ENCODE assay signal across 24 mouse cellular contexts in the genomic region with DNA sequence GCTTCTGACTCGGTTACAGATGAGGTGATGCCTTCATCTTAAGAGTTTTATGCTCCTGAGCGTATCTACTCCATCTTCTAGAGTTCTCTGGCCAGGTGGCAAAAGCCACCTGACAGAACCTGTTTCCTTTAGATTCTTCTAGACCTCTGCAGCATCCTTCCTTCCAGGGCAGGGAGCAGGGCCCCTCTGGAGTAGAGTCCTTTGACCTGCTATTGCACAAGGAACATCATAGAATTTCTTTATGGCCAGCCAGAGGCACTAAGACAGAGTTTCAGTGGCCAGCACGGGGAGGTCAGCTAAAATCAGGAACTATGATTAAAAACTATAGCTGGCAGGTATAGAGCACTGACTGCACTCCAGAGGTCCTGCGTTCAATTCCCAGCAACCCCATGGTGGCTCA. TPM values are rescaled to one million over a fixed set of nuclear protein-coding genes. Genes with fewer than 3 reads are reported as not detected.
DNase-seq lines count a peak whose midpoint lies in the region; ATAC-seq and TF ChIP-seq lines count a peak whose summit lies in the region.
"Had no signal": no experiment of that assay in that cellular context is flagged by ENCODE, and none has a peak within 500 bp of the region (broad histone marks: within the 10 kb centered on the region; RNA-seq: fewer than 3 reads in every experiment).

No protein-coding gene starts in this region.

- H3K9ac ChIP-seq in intestine, embryonic 15.5 days, result no peak overlapping the region
- H3K9ac ChIP-seq in intestine, postnatal 0 days (ENCODE audit: low read depth, low read length), result no peak overlapping the region
- H3K9ac ChIP-seq: embryonic facial prominence, embryonic 12.5 days; forebrain, embryonic 13.5 days; forebrain, embryonic 15.5 days; forebrain, postnatal 0 days had no signal

- no peaks in the 10 kb centered on the region for H3K4me1 ChIP-seq in intestine, embryonic 15.5 days (replicated peaks)
- H3K4me1 ChIP-seq in intestine, postnatal 0 days (replicated peaks; ENCODE audit: control insufficient read depth, insufficient read depth, low read length), result 0 out of 2 replicates have a peak, but pooled peaks cover 6% of the 10 kb centered on the region
- H3K4me1 ChIP-seq: embryonic facial prominence, embryonic 10.5 days; embryonic facial prominence, embryonic 12.5 days; forebrain, embryonic 13.5 days; forebrain, embryonic 15.5 days had no signal

- intact Hi-C loops in gastrocnemius, adult 2 months (cut with DNase I), result no loop called here
- intact Hi-C loops in gastrocnemius, postnatal 36 days (cut with DNase I), result no loop called here

- no peak for DNase-seq in gastrocnemius, adult 2 months
- no peak for DNase-seq in gastrocnemius, postnatal 36 days
- no peak for DNase-seq in cerebellum, adult 11-12 months
- DNase-seq: adrenal gland, adult 2 months; adrenal gland, postnatal 10 days; adrenal gland, postnatal 25 days; B cell, adult 2 months; cerebellum, adult 11 months; cerebellum, adult 2 months; cerebellum, adult 9-10 months; cerebellum, postnatal 10 days; cerebellum, postnatal 25 days; forebrain, postnatal 0 days had no signal

- H3K27me3 ChIP-seq in intestine, embryonic 15.5 days (replicated peaks), result no peaks in the 10 kb centered on the region
- no peaks in the 10 kb centered on the region for H3K27me3 ChIP-seq in intestine, postnatal 0 days (replicated peaks; ENCODE audit: control insufficient read depth, insufficient read depth, low read length)
- H3K27me3 ChIP-seq: CH12.LX; embryonic facial prominence, embryonic 12.5 days; forebrain, embryonic 13.5 days; forebrain, embryonic 15.5 days; Patski had no signal

- peak overlapping the region; percentile 53 for H3K27ac ChIP-seq in gastrocnemius, adult 2 months
- H3K27ac ChIP-seq in intestine, embryonic 15.5 days, result no peak overlapping the region
- H3K27ac ChIP-seq in intestine, postnatal 0 days (ENCODE audit: low read depth, low read length), result 0 out of 2 replicates have a peak overlapping the region, but pooled peaks have one; percentile 16
- H3K27ac ChIP-seq: embryonic facial prominence, embryonic 10.5 days; embryonic facial prominence, embryonic 12.5 days; forebrain, embryonic 13.5 days; forebrain, embryonic 15.5 days had no signal

- no peaks in the 10 kb centered on the region for H3K9me3 ChIP-seq in intestine, embryonic 15.5 days
- H3K9me3 ChIP-seq in intestine, postnatal 0 days (ENCODE audit: control insufficient read depth), result no peaks in the 10 kb centered on the region
- H3K9me3 ChIP-seq: embryonic facial prominence, embryonic 10.5 days; embryonic facial prominence, embryonic 12.5 days; forebrain, embryonic 13.5 days; forebrain, embryonic 15.5 days; G1E had no signal

- peak; percentile 44 for ATAC-seq in intestine, embryonic 15.5 days
- ATAC-seq in intestine, postnatal 0 days, result peak; percentile 79
- ATAC-seq in activated CD4-positive, CD25-positive, alpha-beta regulatory T cell, adult 4 months, result no peak
- ATAC-seq: CD4-positive, CD25-positive, alpha-beta regulatory T cell, adult 4 months; forebrain, embryonic 13.5 days; forebrain, embryonic 15.5 days; forebrain, postnatal 0 days; Patski had no signal

- no peak overlapping the region for H3K4me3 ChIP-seq in gastrocnemius, adult 2 months
- no peak overlapping the region for H3K4me3 ChIP-seq in intestine, embryonic 15.5 days (replicated peaks)
- no peak overlapping the region for H3K4me3 ChIP-seq in intestine, postnatal 0 days (ENCODE audit: low read depth, low read length)
- H3K4me3 ChIP-seq: embryonic facial prominence, embryonic 10.5 days; embryonic facial prominence, embryonic 12.5 days; forebrain, embryonic 13.5 days; forebrain, embryonic 15.5 days had no signal

- H3K36me3 ChIP-seq in intestine, embryonic 15.5 days, result peaks cover 19% of the 10 kb centered on the region; the same call in 1 of the 2 replicates
- peaks cover 22% of the 10 kb centered on the region for H3K36me3 ChIP-seq in intestine, postnatal 0 days (ENCODE audit: control insufficient read depth, insufficient read depth)

- H3K4me2 ChIP-seq in intestine, embryonic 15.5 days (replicated peaks), result no peak overlapping the region
- H3K4me2 ChIP-seq in intestine, postnatal 0 days (replicated peaks; ENCODE audit: low read depth), result no peak overlapping the region
- H3K4me2 ChIP-seq: embryonic facial prominence, embryonic 12.5 days; forebrain, embryonic 13.5 days; forebrain, embryonic 15.5 days had no signal

- TF ChIP-seq CTCF in gastrocnemius, adult 2 months (IDR thresholded peaks at IDR 0.05), result no peak
- TF ChIP-seq CTCF in intestine, postnatal 0 days (IDR thresholded peaks at IDR 0.05; ENCODE audit: low read depth), result no peak

- WGBS in intestine, embryonic 15.5 days, result 75% methylated on average over 4 of the region's 4 CpGs
- WGBS in intestine, postnatal 0 days, result 42% methylated on average over 4 of the region's 4 CpGs

RNA-seq across cellular contexts. Expression of a gene that starts 19.5 kb away (rescaled TPM):
- total RNA-seq in gastrocnemius, adult 2 months (2021), result 10 to 100 TPM; 13.6 to 17.3 TPM
- 10 to 100 TPM; 15.9 to 20.6 TPM for total RNA-seq in gastrocnemius, postnatal 36 days (2021)
- polyA plus RNA-seq in intestine, embryonic 15.5 days (2015; fragmentation: Nextera tagmentation; extraction: Ambion mirVana), result 109 and 114 TPM in 2 replicates
- polyA plus RNA-seq in intestine, postnatal 0 days (2015; fragmentation: Nextera tagmentation; extraction: Ambion mirVana), result 98.5 and 106 TPM in 2 replicates
- polyA plus RNA-seq in activated CD4-positive, CD25-positive, alpha-beta regulatory T cell, adult 4 months (2017; shearing (Covaris generic)), result 100 to 1,000 TPM in 1 of 2 experiments, 10 to 100 TPM in 1; 96.0 to 113 TPM

RNA-seq across cellular contexts. Expression of a gene that starts 23.9 kb away (rescaled TPM):
- 10 to 100 TPM; 41.9 to 52.4 TPM for total RNA-seq in gastrocnemius, adult 2 months (2021)
- 10 to 100 TPM; 36.9 to 39.9 TPM for total RNA-seq in gastrocnemius, postnatal 36 days (2021)
- 36.8 and 39.4 TPM in 2 replicates for polyA plus RNA-seq in intestine, embryonic 15.5 days (2015; fragmentation: Nextera tagmentation; extraction: Ambion mirVana)
- polyA plus RNA-seq in intestine, postnatal 0 days (2015; fragmentation: Nextera tagmentation; extraction: Ambion mirVana), result 26.5 and 27.5 TPM in 2 replicates
- polyA plus RNA-seq in activated CD4-positive, CD25-positive, alpha-beta regulatory T cell, adult 4 months (2017; shearing (Covaris generic)), result 10 to 100 TPM; 16.6 to 16.9 TPM

RNA-seq across cellular contexts. Expression of a gene that starts 27.8 kb away (rescaled TPM):
- under 1 TPM in 1 of 2 experiments, not detected in 1; 0.74 TPM for total RNA-seq in gastrocnemius, adult 2 months (2021)
- under 1 TPM in 1 of 2 experiments, not detected in 1; 0.35 TPM for total RNA-seq in gastrocnemius, postnatal 36 days (2021)
- 0.14 and 0.34 TPM in 2 replicates for polyA plus RNA-seq in intestine, embryonic 15.5 days (2015; fragmentation: Nextera tagmentation; extraction: Ambion mirVana)
- polyA plus RNA-seq in intestine, postnatal 0 days (2015; fragmentation: Nextera tagmentation; extraction: Ambion mirVana), result 0.12 and 0.14 TPM in 2 replicates
- polyA plus RNA-seq in activated CD4-positive, CD25-positive, alpha-beta regulatory T cell, adult 4 months (2017; shearing (Covaris generic)), result 1 to 10 TPM; 1.1 to 1.2 TPM
- total RNA-seq: adrenal gland, adult 2 months; adrenal gland, postnatal 25 days; CH12.LX; G1E had no signal
- polyA plus RNA-seq: embryonic facial prominence, embryonic 10.5 days; embryonic facial prominence, embryonic 12.5 days; G1E had no signal

RNA-seq across cellular contexts. Expression of a gene that starts 30.3 kb away (rescaled TPM):
- 1,000 to 10,000 TPM in 1 of 2 experiments, 100 to 1,000 TPM in 1; 987 to 1,150 TPM for total RNA-seq in gastrocnemius, adult 2 months (2021)
- total RNA-seq in gastrocnemius, postnatal 36 days (2021), result 1,000 to 10,000 TPM in 1 of 2 experiments, 100 to 1,000 TPM in 1; 974 to 1,054 TPM
- 11.3 and 12.5 TPM in 2 replicates for polyA plus RNA-seq in intestine, embryonic 15.5 days (2015; fragmentation: Nextera tagmentation; extraction: Ambion mirVana)
- 7.1 and 9.3 TPM in 2 replicates for polyA plus RNA-seq in intestine, postnatal 0 days (2015; fragmentation: Nextera tagmentation; extraction: Ambion mirVana)
- not detected for polyA plus RNA-seq in activated CD4-positive, CD25-positive, alpha-beta regulatory T cell, adult 4 months (2017; shearing (Covaris generic))
- polyA plus RNA-seq: CD4-positive, CD25-positive, alpha-beta regulatory T cell, adult 4 months had no signal

RNA-seq across cellular contexts. Expression of a gene that starts 39.7 kb away (rescaled TPM):
- total RNA-seq in gastrocnemius, adult 2 months (2021), result 1 to 10 TPM; 1.9 to 2.9 TPM
- 1 to 10 TPM; 2.2 to 2.6 TPM for total RNA-seq in gastrocnemius, postnatal 36 days (2021)
- polyA plus RNA-seq in intestine, embryonic 15.5 days (2015; fragmentation: Nextera tagmentation; extraction: Ambion mirVana), result 1.4 and 1.5 TPM in 2 replicates
- 1.3 and 1.6 TPM in 2 replicates for polyA plus RNA-seq in intestine, postnatal 0 days (2015; fragmentation: Nextera tagmentation; extraction: Ambion mirVana)
- under 1 TPM in 1 of 2 experiments, not detected in 1; 0.30 TPM for polyA plus RNA-seq in activated CD4-positive, CD25-positive, alpha-beta regulatory T cell, adult 4 months (2017; shearing (Covaris generic))
